Mouse (Mus musculus) hindbrain, embryonic 15.5 days (tissue): Measurements from ENCODE around the gene 4930516K23Rik. TPM values are rescaled to one million over a fixed set of nuclear protein-coding genes. Genes with fewer than 3 reads are reported as not detected.

Experiments
- ATAC-seq: fragments of 200-750 bp; cut with Nextera tagmentation; 2 replicates; pipeline ENCODE4 v1.8.0; 2017; ENCODE audit warnings: low read depth, moderate number of reproducible peaks, moderate TSS enrichment; ENCODE audit not compliant: low FRiP score
- H3K27ac ChIP-seq: fragments of 300-500 bp; sonication (generic); replicated peaks from 2 replicates; pipeline ENCODE4 v1.5.1; 2015; ENCODE audit warnings: mild to moderate bottlenecking, inconsistent platforms
- H3K27me3 ChIP-seq: fragments of 300-500 bp; sonication (generic); 2 replicates; pipeline ENCODE4 v1.6.1; 2015; ENCODE audit warnings: control low read depth, inconsistent platforms
- H3K36me3 ChIP-seq: fragments of 300-500 bp; sonication (generic); 2 replicates; pipeline ENCODE4 v1.6.1; 2015; ENCODE audit warnings: control low read depth, inconsistent platforms
- H3K4me1 ChIP-seq: fragments of 300-500 bp; sonication (generic); replicated peaks from 2 replicates; pipeline ENCODE4 v1.6.1; 2015; ENCODE audit warnings: control low read depth, inconsistent platforms
- H3K4me2 ChIP-seq: fragments of 300-500 bp; sonication (generic); 2 replicates; pipeline ENCODE4 v1.6.1; 2015; ENCODE audit warnings: moderate library complexity, mild to moderate bottlenecking, inconsistent platforms
- H3K4me3 ChIP-seq: fragments of 300-500 bp; sonication (generic); 2 replicates; pipeline ENCODE4 v1.5.1; 2015; ENCODE audit warnings: mild to moderate bottlenecking, inconsistent platforms
- H3K9ac ChIP-seq: fragments of 300-500 bp; sonication (generic); 2 replicates; pipeline ENCODE4 v1.6.1; 2015; ENCODE audit warnings: inconsistent platforms
- H3K9me3 ChIP-seq: fragments of 300-500 bp; sonication (generic); 2 replicates; pipeline ENCODE4 v1.6.1; 2016; ENCODE audit warnings: control low read depth, inconsistent platforms
- WGBS: fragments of 180-500 bp; shearing (Covaris S2); methylation state at CpG from one replicate; pipeline ENCODE4 v1.1.7; 2015; 5-methylcytosine and 5-hydroxymethylcytosine counted together
- polyA plus RNA-seq: library from polyadenylated mRNA; unstranded; fragments of >200 nt; fragmentation: Nextera tagmentation; extraction: Ambion mirVana; gene quantifications from 2 replicates; pipeline ENCODE4 v1.2.1, GENCODE M21; 2015

Gene 4930516K23Rik
- polyA plus RNA-seq, result not detected in 2 replicates

DNA sequence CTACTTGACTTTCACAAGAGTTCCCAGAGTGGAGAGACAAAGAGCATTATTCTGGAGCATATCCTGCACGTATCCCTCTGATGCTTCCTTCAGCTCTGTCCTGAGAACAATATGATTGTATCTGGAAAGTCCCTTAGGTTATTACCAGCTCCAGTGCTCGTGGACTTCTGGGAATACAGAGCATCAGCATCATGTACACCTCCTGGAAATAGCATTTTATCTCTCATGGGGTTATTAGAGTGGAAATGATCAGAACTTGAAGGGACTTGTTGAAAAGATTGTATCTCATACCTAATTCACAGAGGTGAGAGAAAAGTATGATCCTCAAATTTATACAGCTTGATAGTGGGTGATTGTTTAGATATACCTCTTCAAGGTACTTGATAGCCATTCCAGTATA is at the start of gene 4930516K23Rik:
4930516K23Rik (minus strand) TSS at position 101 of the 400 bp plus-strand sequence.
- no peaks in the 10 kb centered on the region for H3K27me3 ChIP-seq
- no peaks in the 10 kb centered on the region for H3K4me1 ChIP-seq
- no peaks in the 10 kb centered on the region for H3K36me3 ChIP-seq
- H3K4me2 ChIP-seq, result no peak within 1 kb of the TSS
- no peaks in the 10 kb centered on the region for H3K9me3 ChIP-seq
- no peak within 1 kb of the TSS for H3K4me3 ChIP-seq
- ATAC-seq, result no peak
- H3K9ac ChIP-seq, result no peak within 1 kb of the TSS
- 51% methylated on average over 2 of the region's 2 CpGs for WGBS
- H3K27ac ChIP-seq, result no peak within 1 kb of the TSS

DNA sequence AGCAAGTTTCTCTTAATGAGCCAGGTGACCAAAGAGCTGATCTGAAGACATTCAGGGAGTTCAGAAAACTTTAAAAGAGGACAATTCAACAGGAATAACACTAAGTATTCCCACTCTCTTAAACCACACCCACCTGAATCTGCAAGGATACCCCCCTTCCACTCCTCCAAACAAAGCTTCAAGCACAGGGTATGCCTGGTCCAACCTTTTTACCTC is 43.4 kb upstream of the 4930516K23Rik start, which contains the start of gene Olfr646:
Olfr646 (plus strand) TSS at position 117 of the 216 bp plus-strand sequence.
- no peak for ATAC-seq
- Histone ChIP-seq H3K27ac (no peak within 1 kb of the TSS), H3K4me2 (no peak within 1 kb of the TSS)

DNA sequence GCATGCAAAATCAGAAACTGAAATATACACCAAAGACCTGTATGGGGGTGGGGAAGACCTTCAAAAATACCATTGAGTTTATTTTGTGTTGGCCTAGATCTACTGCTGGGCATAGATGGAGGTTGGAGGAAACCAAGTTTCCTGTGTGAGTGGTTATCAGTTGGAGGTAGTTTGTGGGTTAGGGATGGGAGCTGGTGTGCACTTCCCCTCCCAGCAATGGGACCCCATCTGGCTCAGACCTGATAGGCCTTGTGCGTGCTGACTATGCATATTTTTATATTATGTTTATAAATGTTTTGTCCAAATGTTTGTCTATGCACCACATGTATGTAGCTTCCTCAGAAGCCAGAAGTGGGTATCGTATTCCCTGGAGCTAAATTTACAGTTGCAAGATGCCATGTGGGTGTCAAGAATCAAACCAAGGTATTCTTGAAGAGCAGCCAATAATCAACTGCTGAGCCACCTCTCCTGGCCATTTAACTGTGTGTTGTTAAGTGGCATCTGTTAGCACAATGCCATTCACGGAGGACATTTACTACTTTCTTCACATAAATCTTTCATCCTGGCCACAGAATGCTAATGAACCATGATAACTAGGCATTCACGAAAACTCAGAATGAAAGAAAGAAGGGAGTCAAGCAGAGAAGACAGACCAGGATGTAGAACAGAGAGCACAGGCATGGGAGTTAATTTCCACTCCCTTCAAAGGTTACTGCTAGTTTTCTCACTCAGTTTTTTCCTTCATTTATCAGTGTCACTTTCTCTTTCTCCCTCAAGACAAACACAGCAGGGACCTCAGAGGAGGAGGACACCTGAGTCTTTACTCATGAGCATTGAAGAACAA is 42.9 kb upstream of the 4930516K23Rik start:
- Histone ChIP-seq H3K27ac (no peak overlapping the region), H3K9me3 (no peaks in the 10 kb centered on the region), H3K9ac (no peak overlapping the region), H3K4me3 (no peak overlapping the region), H3K27me3 (no peaks in the 10 kb centered on the region), H3K4me2 (no peak overlapping the region), H3K4me1 (no peaks in the 10 kb centered on the region), H3K36me3 (no peaks in the 10 kb centered on the region)
- WGBS, result 43% methylated on average over 4 of the region's 4 CpGs
- ATAC-seq, result no peak

More for the DNA sequence above, 43.4 kb upstream of the 4930516K23Rik start, which contains the start of gene Olfr646:
- H3K4me3 ChIP-seq, result no peak within 1 kb of the TSS
- H3K9me3 ChIP-seq, result no peaks in the 10 kb centered on the region
- no peaks in the 10 kb centered on the region for H3K4me1 ChIP-seq
- no peaks in the 10 kb centered on the region for H3K36me3 ChIP-seq
- no peaks in the 10 kb centered on the region for H3K27me3 ChIP-seq
- H3K9ac ChIP-seq, result no peak within 1 kb of the TSS

DNA sequence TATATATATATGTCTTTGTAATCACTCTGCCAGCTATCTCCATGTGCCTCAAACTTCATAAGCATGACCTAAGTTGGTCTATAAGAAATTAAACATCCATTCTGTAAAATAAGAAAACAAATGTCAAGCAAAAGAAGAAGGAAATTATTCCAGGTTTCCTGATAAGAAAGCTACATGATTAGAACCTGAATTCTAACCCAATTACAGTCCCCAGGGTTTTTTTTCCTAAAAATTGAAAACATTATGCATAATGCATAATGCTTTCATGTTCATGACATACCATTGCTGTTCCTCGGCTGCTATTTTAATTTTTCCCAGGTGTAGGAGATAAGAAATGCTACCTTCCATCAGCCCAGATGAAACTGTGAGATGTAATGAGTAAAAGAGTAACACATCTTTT is 24.1 kb upstream of the 4930516K23Rik start, which contains the start of gene Olfr645:
Olfr645 (minus strand) TSS at position 101 of the 400 bp plus-strand sequence.
- Histone ChIP-seq H3K27me3 (no peaks in the 10 kb centered on the region), H3K4me2 (no peak within 1 kb of the TSS), H3K36me3 (no peaks in the 10 kb centered on the region), H3K4me3 (no peak within 1 kb of the TSS), H3K4me1 (no peaks in the 10 kb centered on the region), H3K27ac (no peak within 1 kb of the TSS), H3K9ac (no peak within 1 kb of the TSS), H3K9me3 (no peaks in the 10 kb centered on the region)
- no peak for ATAC-seq
- WGBS, result 70% methylated on average over 1 of the region's 1 CpGs

DNA sequence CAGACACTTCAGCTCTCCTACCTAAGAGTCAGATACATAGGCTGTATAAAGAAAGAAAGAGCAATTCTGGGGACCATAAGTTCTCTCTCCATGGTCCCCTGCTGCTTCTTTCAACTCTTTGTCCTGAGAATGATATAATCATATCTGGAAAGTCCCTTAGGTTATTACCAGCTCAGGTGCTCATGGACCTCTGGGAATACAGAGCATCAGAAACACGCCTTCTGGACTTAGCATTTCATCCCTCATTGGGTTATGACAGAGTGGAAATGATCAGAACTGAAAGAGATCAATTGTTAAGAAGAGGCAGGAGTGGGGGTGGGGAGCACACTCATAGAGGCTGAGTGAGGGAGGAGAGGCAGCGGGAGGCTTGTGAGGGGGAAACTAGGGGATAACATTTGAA is 10.5 kb upstream of the 4930516K23Rik start, which contains the start of gene Olfr644:
Olfr644 (minus strand) TSS at position 101 of the 400 bp plus-strand sequence.
- H3K9me3 ChIP-seq, result 0 out of 2 replicates have a peak, but pooled peaks cover 4% of the 10 kb centered on the region
- no peak for ATAC-seq

DNA sequence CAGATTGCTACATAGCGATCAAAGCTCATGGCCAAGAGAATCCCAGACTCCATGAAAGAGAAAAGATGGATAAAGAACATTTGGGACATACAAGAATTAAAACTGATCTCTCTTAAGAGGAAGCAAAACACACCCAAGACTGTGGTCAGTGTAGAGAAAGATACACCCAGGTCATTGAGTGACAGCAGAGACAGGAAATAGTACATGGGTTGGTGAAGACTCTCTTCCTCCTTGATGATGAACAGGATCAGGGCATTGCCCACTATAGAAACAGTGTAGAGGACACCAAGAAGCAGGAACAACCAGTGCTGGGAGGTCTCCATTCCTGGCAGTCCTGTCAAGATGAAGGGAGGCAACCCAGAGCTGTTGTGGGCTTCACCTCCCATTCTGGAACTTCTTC is 2.0 kb downstream of the 4930516K23Rik start:
- H3K27ac ChIP-seq, result no peak overlapping the region
- no peak overlapping the region for H3K4me3 ChIP-seq
- no peaks in the 10 kb centered on the region for H3K4me1 ChIP-seq
- no peak overlapping the region for H3K4me2 ChIP-seq
- 95% methylated on average over 1 of the region's 1 CpGs for WGBS
- no peaks in the 10 kb centered on the region for H3K9me3 ChIP-seq
- no peaks in the 10 kb centered on the region for H3K36me3 ChIP-seq
- no peak overlapping the region for H3K9ac ChIP-seq
- no peaks in the 10 kb centered on the region for H3K27me3 ChIP-seq
- no peak for ATAC-seq

More for the DNA sequence above, 10.5 kb upstream of the 4930516K23Rik start, which contains the start of gene Olfr644:
- Histone ChIP-seq H3K4me3 (no peak within 1 kb of the TSS), H3K27me3 (no peaks in the 10 kb centered on the region), H3K4me2 (no peak within 1 kb of the TSS), H3K27ac (no peak within 1 kb of the TSS), H3K9ac (no peak within 1 kb of the TSS), H3K36me3 (no peaks in the 10 kb centered on the region), H3K4me1 (no peaks in the 10 kb centered on the region)
- WGBS, result 74% methylated on average over 2 of the region's 2 CpGs

DNA sequence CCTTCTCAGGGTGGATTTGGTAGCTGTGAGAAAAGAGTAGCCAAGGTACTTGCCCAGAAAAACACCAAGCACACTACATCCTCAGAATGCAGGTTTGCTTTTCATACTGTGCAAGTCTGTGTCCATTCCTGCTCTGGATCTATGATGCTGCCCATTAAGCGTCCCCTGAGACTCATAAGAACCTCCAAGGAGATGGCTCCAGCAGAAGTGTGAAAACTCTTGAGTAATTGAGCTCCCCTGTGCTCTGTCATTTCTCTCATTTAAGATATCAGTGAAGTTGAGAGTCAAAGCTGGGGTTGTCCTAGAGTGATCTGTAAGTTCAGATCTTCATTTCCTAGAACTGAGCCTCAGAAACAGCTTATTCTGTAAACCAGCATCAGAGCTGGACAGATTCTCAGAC is 8.7 kb downstream of the 4930516K23Rik start, which contains the start of gene Olfr642:
Olfr642 (minus strand) TSS at position 101 of the 400 bp plus-strand sequence.
- Histone ChIP-seq H3K4me2 (no peak within 1 kb of the TSS), H3K27me3 (no peaks in the 10 kb centered on the region), H3K36me3 (no peaks in the 10 kb centered on the region), H3K9me3 (no peaks in the 10 kb centered on the region), H3K4me3 (no peak within 1 kb of the TSS), H3K27ac (no peak within 1 kb of the TSS), H3K4me1 (no peaks in the 10 kb centered on the region), H3K9ac (no peak within 1 kb of the TSS)
- 86% methylated on average over 1 of the region's 1 CpGs for WGBS
- no peak for ATAC-seq

DNA sequence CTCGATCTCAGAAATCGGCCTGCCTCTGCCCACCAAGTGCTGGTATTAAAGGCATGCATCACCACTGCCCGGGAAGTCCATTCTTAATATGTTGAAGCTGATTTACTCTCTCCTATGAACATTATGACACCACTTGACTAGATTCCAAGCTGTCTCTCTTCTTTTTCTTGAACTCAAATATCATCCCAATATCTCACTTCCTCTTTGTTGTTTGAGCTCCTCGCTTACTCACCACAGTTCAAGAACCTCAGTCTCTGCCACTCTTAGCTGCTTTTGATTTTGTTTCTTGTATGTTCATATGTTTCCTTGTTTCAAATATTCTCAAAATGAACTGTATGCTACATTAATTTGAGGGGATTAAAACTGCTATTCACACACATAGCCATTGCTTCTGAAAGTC is 10.5 kb downstream of the 4930516K23Rik start:
- no peaks in the 10 kb centered on the region for H3K4me1 ChIP-seq
- no peaks in the 10 kb centered on the region for H3K9me3 ChIP-seq
- H3K27ac ChIP-seq, result no peak overlapping the region
- 90% methylated on average over 4 of the region's 4 CpGs for WGBS
- no peak for ATAC-seq
- H3K27me3 ChIP-seq, result no peaks in the 10 kb centered on the region
- H3K9ac ChIP-seq, result no peak overlapping the region
- H3K4me2 ChIP-seq, result no peak overlapping the region
- no peak overlapping the region for H3K4me3 ChIP-seq
- H3K36me3 ChIP-seq, result no peaks in the 10 kb centered on the region

DNA sequence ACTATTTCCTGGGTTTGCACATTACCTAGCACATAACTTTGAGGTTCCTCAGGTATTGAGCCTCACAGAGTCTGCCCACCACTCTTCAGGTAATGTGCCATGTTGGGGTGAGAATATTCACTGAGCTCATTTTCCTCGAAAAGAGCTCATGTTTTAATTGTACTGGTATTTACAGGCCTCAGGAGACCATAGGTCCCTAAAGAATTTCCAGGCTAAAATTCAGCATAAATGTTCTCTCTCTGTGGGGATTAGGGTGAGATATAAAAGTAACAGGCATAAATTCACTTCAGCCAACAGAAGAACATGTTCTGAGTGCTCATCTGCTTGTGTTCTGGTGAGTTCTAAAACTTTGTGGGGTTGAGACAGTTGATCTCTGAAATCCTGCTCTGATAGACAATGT is 26.1 kb downstream of the 4930516K23Rik start, which contains the start of gene Olfr641:
Olfr641 (plus strand) TSS at position 301 of the 400 bp plus-strand sequence.
- Histone ChIP-seq H3K27me3 (no peaks in the 10 kb centered on the region), H3K36me3 (no peaks in the 10 kb centered on the region), H3K4me3 (no peak within 1 kb of the TSS), H3K4me2 (no peak within 1 kb of the TSS), H3K27ac (no peak within 1 kb of the TSS), H3K9me3 (no peaks in the 10 kb centered on the region), H3K9ac (no peak within 1 kb of the TSS), H3K4me1 (no peaks in the 10 kb centered on the region)
- 80% methylated on average over 1 of the region's 1 CpGs for WGBS
- no peak for ATAC-seq

DNA sequence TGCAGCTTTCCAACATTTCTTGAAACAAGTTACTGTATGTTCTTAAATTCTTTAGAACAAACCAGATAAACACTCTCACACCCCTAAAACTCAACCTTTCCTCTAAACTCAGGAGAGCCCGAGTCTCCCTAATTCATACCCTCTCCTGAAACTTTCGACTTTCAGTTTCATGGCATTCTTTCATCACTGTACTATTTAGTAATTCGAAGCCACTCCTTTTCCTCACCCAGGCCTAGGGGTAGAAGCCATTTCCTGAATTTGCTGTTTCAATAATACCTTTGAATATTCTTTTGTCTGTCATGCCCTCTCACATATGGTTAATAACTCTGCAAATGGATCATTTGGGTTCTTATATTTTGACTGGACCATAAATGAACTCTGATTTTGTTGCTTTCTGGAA is 34.3 kb downstream of the 4930516K23Rik start:
- Histone ChIP-seq H3K4me2 (no peak overlapping the region), H3K36me3 (no peaks in the 10 kb centered on the region), H3K4me3 (no peak overlapping the region), H3K27ac (no peak overlapping the region), H3K27me3 (no peaks in the 10 kb centered on the region), H3K4me1 (no peaks in the 10 kb centered on the region), H3K9ac (no peak overlapping the region), H3K9me3 (no peaks in the 10 kb centered on the region)
- WGBS, result 81% methylated on average over 3 of the region's 3 CpGs
- no peak for ATAC-seq

DNA sequence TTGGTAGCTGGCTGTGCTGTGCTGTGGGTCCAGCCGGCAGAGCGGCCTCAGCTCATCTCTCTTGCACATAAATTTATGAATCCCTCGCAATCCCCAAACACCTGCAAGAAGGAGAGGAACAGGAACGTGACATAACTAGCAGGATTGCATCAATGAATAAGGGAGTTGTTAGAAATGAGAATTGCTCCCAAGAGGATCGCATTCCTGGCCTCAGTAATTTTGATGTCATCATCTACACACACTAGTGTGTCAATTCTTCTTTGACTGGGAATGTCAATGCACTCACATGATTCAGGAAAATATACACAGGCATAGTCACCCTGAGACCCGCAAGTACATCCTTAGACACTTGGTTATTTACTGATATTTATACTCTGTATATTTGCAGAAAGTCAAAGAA is 35.8 kb downstream of the 4930516K23Rik start, which contains the start of gene Olfr640:
Olfr640 (minus strand) TSS at position 101 of the 400 bp plus-strand sequence.
- no peaks in the 10 kb centered on the region for H3K36me3 ChIP-seq
- no peak within 1 kb of the TSS for H3K27ac ChIP-seq
- no peaks in the 10 kb centered on the region for H3K27me3 ChIP-seq
- H3K4me2 ChIP-seq, result no peak within 1 kb of the TSS
- ATAC-seq, result no peak
- no peaks in the 10 kb centered on the region for H3K9me3 ChIP-seq
- H3K4me1 ChIP-seq, result no peaks in the 10 kb centered on the region
- H3K4me3 ChIP-seq, result no peak within 1 kb of the TSS
- no peak within 1 kb of the TSS for H3K9ac ChIP-seq
- WGBS, result 79% methylated on average over 6 of the region's 6 CpGs

DNA sequence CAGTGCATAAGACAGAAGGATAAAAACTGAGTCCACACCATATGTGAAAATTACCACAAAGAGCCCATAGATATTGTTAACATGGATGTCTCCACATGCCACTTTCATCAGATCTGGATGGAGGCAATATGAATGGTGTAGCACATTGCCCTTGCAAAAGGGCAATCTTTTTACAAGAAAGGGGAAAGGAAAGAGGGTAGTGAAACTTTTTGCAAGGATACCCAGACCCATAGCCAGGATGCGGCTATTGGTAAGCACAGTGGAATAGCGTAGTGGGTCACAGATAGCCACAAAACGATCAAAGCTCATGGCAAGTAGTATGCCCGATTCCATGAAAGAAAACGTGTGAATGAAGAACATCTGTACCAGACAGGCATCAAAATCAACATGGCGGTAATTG is 39.6 kb downstream of the 4930516K23Rik start:
- WGBS, result 94% methylated on average over 6 of the region's 6 CpGs

More for the DNA sequence above, 39.6 kb downstream of the 4930516K23Rik start:
- ATAC-seq, result no peak
- no peak overlapping the region for H3K27ac ChIP-seq
- H3K27me3 ChIP-seq, result no peaks in the 10 kb centered on the region
- H3K36me3 ChIP-seq, result no peaks in the 10 kb centered on the region
- H3K9ac ChIP-seq, result no peak overlapping the region
- no peaks in the 10 kb centered on the region for H3K4me1 ChIP-seq
- H3K9me3 ChIP-seq, result no peaks in the 10 kb centered on the region
- no peak overlapping the region for H3K4me3 ChIP-seq
- no peak overlapping the region for H3K4me2 ChIP-seq
